Mouse (Mus musculus) cerebellum, postnatal 36 days (tissue): ENCODE results near the gene Hivep2.

Source experiments
- DNase-seq, 2 experiments: peaks; one replicate each; pipeline ENCODE4 v3.0.0; 2021 to 2022; ENCODE audit warnings: mixed read lengths in 2 of 2

The Hivep2 gene

GRCm38 (mm10) chr10:14174124-14174523 is 208.2 kb downstream of the Hivep2 start:
- no peak for DNase-seq

DNA sequence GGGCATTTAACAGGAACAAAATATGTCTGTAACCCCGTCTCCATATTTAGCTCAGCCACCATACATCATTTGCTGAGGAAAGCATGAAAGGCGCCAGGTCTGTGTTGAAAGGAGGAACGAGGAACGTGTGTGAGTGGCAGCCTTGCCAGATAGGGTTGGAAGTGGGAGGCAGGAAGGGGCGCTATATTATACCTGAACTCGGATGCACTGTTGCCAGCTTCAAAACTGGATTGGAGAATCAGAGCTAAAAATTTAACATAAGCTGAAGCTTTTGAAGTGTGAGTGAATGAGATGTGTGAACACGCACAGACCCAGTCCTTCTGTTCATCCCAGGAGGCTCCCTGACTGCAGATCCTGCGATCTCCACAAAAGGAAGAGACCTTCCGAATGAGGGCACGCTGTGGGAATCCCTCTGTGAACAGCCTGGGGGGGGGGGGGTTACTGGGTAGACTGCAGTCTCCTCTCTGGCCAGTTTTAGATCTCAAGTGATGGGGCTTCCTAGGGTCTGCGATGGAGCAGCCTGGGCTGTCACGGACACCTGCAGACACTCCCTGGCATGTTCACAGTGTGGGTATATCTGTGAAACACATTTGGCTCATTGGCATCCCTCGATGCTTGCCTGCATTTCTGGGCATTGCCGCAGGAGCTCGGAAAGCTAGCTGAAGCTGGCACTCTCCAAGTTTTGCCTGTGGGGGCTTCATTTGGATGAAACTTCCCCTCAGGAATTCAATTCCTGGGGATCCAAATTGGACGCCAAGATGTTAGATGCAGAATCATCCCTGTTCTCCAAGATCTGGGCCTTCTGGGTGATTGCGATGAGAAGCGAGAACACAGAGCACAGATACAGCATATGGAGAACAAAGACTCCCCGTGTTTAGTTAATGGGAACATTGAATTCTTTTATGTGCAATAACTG is 213.8 kb downstream of the Hivep2 start:
- DNase-seq, result peak; percentile 26 to 53

DNA sequence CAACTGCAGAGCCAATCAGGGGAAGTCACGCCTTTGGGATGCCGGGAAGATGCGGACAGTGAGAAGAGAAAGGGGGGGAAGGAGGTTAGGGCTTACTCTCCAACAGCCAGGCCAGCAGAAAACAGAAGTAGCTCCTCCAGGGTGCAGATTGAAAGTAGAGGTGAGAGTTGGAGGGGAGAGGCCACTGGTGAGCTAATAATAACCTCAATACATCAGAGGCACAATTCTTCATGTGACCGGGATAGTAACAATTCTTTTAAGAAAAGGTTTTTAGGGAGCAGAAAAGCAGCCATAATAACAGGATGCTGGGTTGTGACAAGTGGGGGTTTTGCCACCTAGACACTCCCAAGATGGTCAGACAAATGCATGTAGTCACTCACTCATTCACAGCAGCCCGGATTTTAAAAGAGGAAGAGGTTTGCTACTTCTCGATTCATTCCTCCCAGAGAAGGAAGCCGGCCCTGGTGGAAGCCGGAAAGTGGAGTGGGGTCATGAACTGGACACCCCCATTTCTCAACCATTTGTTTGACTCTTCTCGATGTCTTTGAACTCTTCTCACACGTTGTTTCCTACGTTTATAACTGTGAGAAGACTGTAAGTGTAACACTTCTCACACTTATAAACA is 220.6 kb downstream of the Hivep2 start:
- no peak for DNase-seq

- DNase-seq, result no peak
Observed at GRCm38 (mm10) chr10:14189050-14189449, 223.2 kb downstream of the Hivep2 start.

DNA sequence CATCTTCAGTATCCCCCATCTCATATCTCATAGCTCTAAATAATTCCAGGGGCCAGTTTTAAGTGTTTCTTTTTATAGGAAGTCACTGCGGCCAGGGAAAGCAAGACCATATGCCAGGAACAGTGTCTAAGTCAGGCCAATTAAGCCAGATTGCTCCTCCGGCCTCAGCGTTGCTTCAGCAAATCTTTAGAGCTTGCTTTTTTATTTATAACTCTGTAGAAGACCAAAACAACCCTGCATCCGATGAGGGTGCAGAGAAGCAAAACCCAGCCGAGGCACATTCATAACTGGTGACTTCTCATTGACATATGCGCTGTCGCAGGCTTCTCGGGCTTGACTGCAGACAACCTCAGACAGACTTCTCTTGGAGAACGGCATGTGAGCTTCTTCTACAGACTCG is 225.3 kb downstream of the Hivep2 start:
- DNase-seq, result peak; percentile 18 to 49

GRCm38 (mm10) chr10:14192156-14192555 is 226.3 kb downstream of the Hivep2 start:
- no peak for DNase-seq

DNA sequence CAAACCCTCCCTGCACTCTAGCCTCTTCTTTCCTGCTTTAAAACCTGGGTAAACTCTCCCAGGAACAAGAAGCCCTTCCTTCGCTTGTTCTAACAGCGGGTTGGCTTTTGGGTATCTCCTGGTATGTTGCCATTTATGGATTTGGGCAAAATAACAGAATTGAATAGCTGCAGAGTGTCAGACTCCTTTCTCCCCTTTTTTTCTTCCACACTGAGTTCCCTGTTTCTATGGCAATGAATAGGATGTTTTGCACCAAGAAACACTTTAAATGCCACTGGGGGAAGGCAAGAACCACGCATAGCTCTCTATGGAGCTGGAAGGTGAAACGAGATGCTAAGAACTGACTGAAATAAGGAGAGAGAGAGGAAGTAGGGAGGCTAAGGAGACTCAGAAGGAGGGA is 227.8 kb downstream of the Hivep2 start:
- no peak for DNase-seq

- no peak for DNase-seq
Observed at GRCm38 (mm10) chr10:14195778-14196650, 230.1 kb downstream of the Hivep2 start.

DNA sequence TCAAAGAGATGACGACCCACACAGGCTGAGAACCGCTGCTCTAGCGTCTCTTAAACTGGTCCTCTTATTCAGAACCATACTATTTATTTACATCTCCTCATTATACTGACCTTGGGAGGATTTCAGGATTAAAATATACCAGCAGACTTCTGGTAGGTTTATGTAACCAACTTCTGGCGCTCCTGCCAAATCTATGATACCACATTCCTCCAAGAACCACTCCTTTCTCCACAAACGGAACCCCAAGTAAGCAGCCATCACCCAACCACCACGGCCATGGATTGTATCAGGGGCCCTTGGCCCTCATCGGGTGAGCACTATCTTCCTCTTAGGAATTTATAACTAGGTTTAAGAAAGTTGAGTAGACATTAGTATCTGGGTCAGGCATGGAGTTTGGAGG is 230.9 kb downstream of the Hivep2 start:
- no peak for DNase-seq

GRCm38 (mm10) chr10:14197261-14197660 is 231.4 kb downstream of the Hivep2 start:
- DNase-seq, result no peak

- no peak for DNase-seq
Observed at GRCm38 (mm10) chr10:14199332-14199731, 233.5 kb downstream of the Hivep2 start.

- DNase-seq, result peak; percentile 70 to 81
Observed at GRCm38 (mm10) chr10:14200310-14200709, 234.4 kb downstream of the Hivep2 start.
